ENCODE assay signal across 8 mouse cellular contexts in the genomic region with DNA sequence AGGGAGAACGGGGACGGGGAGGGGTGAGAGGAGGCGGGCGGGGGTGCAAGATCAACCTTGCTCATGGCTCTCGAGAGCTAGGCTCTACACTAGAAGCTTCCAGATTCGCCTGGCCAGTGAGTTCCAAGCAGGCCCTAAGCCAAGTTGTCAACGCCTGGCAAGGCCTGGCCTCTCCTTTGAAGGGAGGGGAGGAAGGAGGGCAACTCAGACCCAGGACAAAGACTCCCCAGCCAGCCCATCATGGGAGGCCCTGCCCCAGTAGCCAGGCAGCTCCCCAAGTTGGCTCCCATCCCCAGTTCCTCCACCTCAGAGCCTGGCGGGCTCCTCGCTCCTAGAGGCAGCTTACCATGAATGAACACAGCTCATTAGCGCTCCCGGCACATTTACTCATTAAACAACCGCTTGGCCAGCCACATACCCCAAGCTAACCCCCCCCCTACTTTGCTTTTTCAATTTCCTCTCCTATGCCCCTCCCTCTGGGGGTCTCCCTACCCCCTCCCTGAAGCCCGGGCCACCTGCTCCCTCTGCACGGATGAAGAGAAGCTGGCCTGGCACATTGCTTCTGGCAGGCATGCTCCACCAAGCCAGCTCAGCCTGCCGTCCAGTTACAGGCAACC. TPM values are rescaled to one million over a fixed set of nuclear protein-coding genes. Genes with fewer than 3 reads are reported as not detected.
A peak's percentile ranks its signal among the peaks of the same experiment; 100 is the strongest.
DNase-seq lines count a peak whose midpoint lies in the region; ATAC-seq and TF ChIP-seq lines count a peak whose summit lies in the region.

No protein-coding gene starts in this region.

- H3K4me1 ChIP-seq in heart, adult 2 months (ENCODE audit: control insufficient read depth, insufficient read depth, low read length): no peaks in the 10 kb centered on the region
- H3K4me1 ChIP-seq in heart, embryonic 10.5 days: peaks cover 35% of the 10 kb centered on the region
- peaks cover 24% of the 10 kb centered on the region for H3K4me1 ChIP-seq in forebrain, embryonic 11.5 days (replicated peaks; ENCODE audit: control insufficient read depth, insufficient read depth, low read length)
- peaks cover 25% of the 10 kb centered on the region for H3K4me1 ChIP-seq in hindbrain, embryonic 16.5 days (ENCODE audit: control insufficient read depth, insufficient read depth, low read depth, low read length)

- DNase-seq in heart, adult 2 months: peak; percentile 28 to 45
- no peak for DNase-seq in heart, embryonic 10.5 days (ENCODE audit: low spot score)
- DNase-seq in forebrain, embryonic 11.5 days (ENCODE audit: low spot score): peak; percentile 80
- peak; percentile 58 to 65 for DNase-seq in left cerebral cortex, postnatal 14 days (ENCODE audit: low spot score in 2 of 2)
- peak; percentile 52 for DNase-seq in retina, postnatal 7 days (ENCODE audit: low read depth, low spot score)
- DNase-seq in MN1 (ENCODE audit: low spot score): no peak
- DNase-seq in T-cell, adult 2 months (ENCODE audit: low spot score): no peak

- WGBS in heart, adult 2 months: 35% methylated on average over 15 of the region's 15 CpGs
- WGBS in heart, embryonic 10.5 days: 43% methylated on average over 15 of the region's 15 CpGs
- WGBS in forebrain, embryonic 11.5 days: 37% methylated on average over 15 of the region's 15 CpGs
- 15% methylated on average over 15 of the region's 15 CpGs for WGBS in hindbrain, embryonic 16.5 days

- H3K4me3 ChIP-seq in heart, adult 2 months: no peak overlapping the region
- no peak overlapping the region for H3K4me3 ChIP-seq in heart, embryonic 10.5 days
- no peak overlapping the region for H3K4me3 ChIP-seq in forebrain, embryonic 11.5 days (ENCODE audit: low read depth, low read length)
- H3K4me3 ChIP-seq in hindbrain, embryonic 16.5 days (ENCODE audit: low read length): no peak overlapping the region

- H3K4me2 ChIP-seq in forebrain, embryonic 11.5 days (ENCODE audit: low read depth, low read length, severe bottlenecking): no peak overlapping the region
- H3K4me2 ChIP-seq in hindbrain, embryonic 16.5 days (ENCODE audit: low read length): no peak overlapping the region

- H3K27me3 ChIP-seq in heart, adult 2 months (ENCODE audit: control insufficient read depth, insufficient read depth, low read length): peaks cover 7% of the 10 kb centered on the region
- peaks cover 92% of the 10 kb centered on the region for H3K27me3 ChIP-seq in heart, embryonic 10.5 days (ENCODE audit: insufficient read depth, poor library complexity, severe bottlenecking)
- peaks cover 33% of the 10 kb centered on the region for H3K27me3 ChIP-seq in forebrain, embryonic 11.5 days (ENCODE audit: control insufficient read depth, insufficient read depth, low read length)
- H3K27me3 ChIP-seq in hindbrain, embryonic 16.5 days (replicated peaks; ENCODE audit: control insufficient read depth, insufficient read depth, low read length): no peaks in the 10 kb centered on the region

- no peak for TF ChIP-seq EP300 in heart, adult 2 months (IDR thresholded peaks at IDR 0.05; ENCODE audit: insufficient read depth, low read depth, low read length)

- no peaks in the 10 kb centered on the region for H3K79me2 ChIP-seq in heart, adult 2 months (replicated peaks; ENCODE audit: control insufficient read depth, insufficient read depth, low read length)

- intact Hi-C loops in heart, adult 2 months (cut with DNase I): no loop called here
- intact Hi-C loops in left cerebral cortex, postnatal 14 days (cut with DNase I): no loop called here

- no peaks in the 10 kb centered on the region for H3K9me3 ChIP-seq in heart, embryonic 10.5 days
- H3K9me3 ChIP-seq in forebrain, embryonic 11.5 days (ENCODE audit: control insufficient read depth, low read length): no peaks in the 10 kb centered on the region
- no peaks in the 10 kb centered on the region for H3K9me3 ChIP-seq in hindbrain, embryonic 16.5 days (ENCODE audit: control insufficient read depth, low read length)

- no peaks in the 10 kb centered on the region for H3K36me3 ChIP-seq in heart, adult 2 months (ENCODE audit: control insufficient read depth, insufficient read depth, low read length)
- H3K36me3 ChIP-seq in heart, embryonic 10.5 days: no peaks in the 10 kb centered on the region
- no peaks in the 10 kb centered on the region for H3K36me3 ChIP-seq in forebrain, embryonic 11.5 days (ENCODE audit: control insufficient read depth, insufficient read depth, low read length)
- H3K36me3 ChIP-seq in hindbrain, embryonic 16.5 days (ENCODE audit: control insufficient read depth, insufficient read depth, low read length): no peaks in the 10 kb centered on the region

- TF ChIP-seq CTCF in heart, adult 2 months (IDR thresholded peaks at IDR 0.05): no peak

- H3K9ac ChIP-seq in heart, adult 2 months (ENCODE audit: low read depth, low read length): no peak overlapping the region
- 0 out of 2 replicates have a peak overlapping the region, but pooled peaks have one; percentile 27 for H3K9ac ChIP-seq in forebrain, embryonic 11.5 days (ENCODE audit: low read length)
- no peak overlapping the region for H3K9ac ChIP-seq in hindbrain, embryonic 16.5 days (ENCODE audit: low read depth, low read length)

- ATAC-seq in forebrain, embryonic 11.5 days (replicated peaks; ENCODE audit: low FRiP score): peak; percentile 79
- peak; percentile 92 for ATAC-seq in hindbrain, embryonic 16.5 days

- H3K27ac ChIP-seq in heart, adult 2 months: no peak overlapping the region
- H3K27ac ChIP-seq in heart, embryonic 10.5 days: no peak overlapping the region
- H3K27ac ChIP-seq in forebrain, embryonic 11.5 days (ENCODE audit: low read depth, low read length): peak overlapping the region; percentile 68
- H3K27ac ChIP-seq in hindbrain, embryonic 16.5 days (ENCODE audit: low read depth, low read length): peak overlapping the region; percentile 9; the same call in 1 of the 2 replicates

- no peak for TF ChIP-seq POLR2A in heart, adult 2 months (IDR thresholded peaks at IDR 0.05; ENCODE audit: insufficient read depth, low read depth, low read length)

RNA-seq across cellular contexts. Expression of a gene that starts 2.6 kb away (rescaled TPM):
- under 1 TPM; 0.05 to 0.07 TPM for total RNA-seq in heart, adult 2 months (2021)
- polyA plus RNA-seq in heart, adult 2 months (2012; rRNA removed): 0.03 and 0.06 TPM in 2 replicates
- 0.21 and 0.87 TPM in 2 replicates for polyA plus RNA-seq in heart, embryonic 10.5 days (2016; fragmentation: Nextera tagmentation; extraction: Ambion mirVana)
- polyA plus RNA-seq in forebrain, embryonic 11.5 days (2014; fragmentation: Nextera tagmentation; extraction: Ambion mirVana): 4.6 and 5.6 TPM in 2 replicates
- polyA plus RNA-seq in hindbrain, embryonic 16.5 days (2015; fragmentation: Nextera tagmentation; extraction: Ambion mirVana): 17.4 and 23.1 TPM in 2 replicates
- 10 to 100 TPM; 40.9 to 55.5 TPM for total RNA-seq in left cerebral cortex, postnatal 14 days (2021)

RNA-seq across cellular contexts. Expression of a gene that starts 55.8 kb away (rescaled TPM):
- 1 to 10 TPM; 1.7 to 2.0 TPM for total RNA-seq in heart, adult 2 months (2021)
- polyA plus RNA-seq in heart, adult 2 months (2012; rRNA removed): 1.4 and 2.1 TPM in 2 replicates
- polyA plus RNA-seq in heart, embryonic 10.5 days (2016; fragmentation: Nextera tagmentation; extraction: Ambion mirVana): 23.6 and 29.5 TPM in 2 replicates
- polyA plus RNA-seq in forebrain, embryonic 11.5 days (2014; fragmentation: Nextera tagmentation; extraction: Ambion mirVana): 44.1 and 48.4 TPM in 2 replicates
- polyA plus RNA-seq in hindbrain, embryonic 16.5 days (2015; fragmentation: Nextera tagmentation; extraction: Ambion mirVana): 3.8 and 5.9 TPM in 2 replicates
- total RNA-seq in left cerebral cortex, postnatal 14 days (2021): 1 to 10 TPM; 3.0 TPM

Comparison
In these comparisons a context has a peak if more than half of its experiments do, and no peak if none do; other contexts are left out.
1. DNase-seq: peak in heart, adult 2 months (2 of 2), forebrain, embryonic 11.5 days (single experiment), left cerebral cortex, postnatal 14 days (2 of 2) and retina, postnatal 7 days (single experiment); none in heart, embryonic 10.5 days (single experiment), MN1 (single experiment) and T-cell, adult 2 months (single experiment).
2. H3K27ac ChIP-seq: peak in forebrain, embryonic 11.5 days (single experiment) and hindbrain, embryonic 16.5 days (single experiment); none in heart, adult 2 months (single experiment) and heart, embryonic 10.5 days (single experiment).